ENCODE assay signal across 22 mouse cellular contexts in the genomic region with DNA sequence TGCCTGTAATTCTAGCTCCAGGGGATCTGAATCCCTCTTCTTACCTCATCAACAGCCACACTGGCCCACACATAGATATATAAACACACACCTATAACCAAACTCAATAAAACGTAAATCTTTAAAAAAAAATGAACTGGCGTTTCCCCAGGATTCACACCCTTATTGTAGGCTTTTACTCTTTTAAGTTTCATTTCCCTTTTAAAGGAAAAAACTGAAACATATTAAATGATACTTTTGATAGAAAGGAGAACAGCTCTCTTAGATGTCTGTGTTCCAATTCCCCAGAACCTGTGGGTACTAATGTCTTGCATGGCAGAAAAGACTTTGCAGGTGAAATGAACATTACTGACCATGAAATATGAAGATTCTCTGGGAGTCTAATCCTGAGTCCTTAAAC.
"Had no signal": no experiment of that assay in that cellular context is flagged by ENCODE, and none has a peak within 500 bp of the region (broad histone marks: within the 10 kb centered on the region; RNA-seq: fewer than 3 reads in every experiment).

No protein-coding gene starts in this region.

- DNase-seq: heart, postnatal 10 days; heart, postnatal 14 days; heart, postnatal 36 days; heart, postnatal 4 days; kidney, adult 11 months; kidney, adult 18-20 months; kidney, adult 2 months; kidney, adult 8-10 months; kidney, adult 9 months; kidney, postnatal 10 days; kidney, postnatal 14 days; kidney, postnatal 25 days; kidney, postnatal 36 days; kidney, postnatal 4 days; layer of hippocampus, adult 9-11 months; layer of hippocampus, postnatal 36 days had no signal

- ATAC-seq: hindbrain, embryonic 16.5 days; hindbrain, postnatal 0 days; inflammation-experienced regulatory T-cells, adult 6 months; intestine, embryonic 15.5 days; intestine, embryonic 16.5 days; intestine, postnatal 0 days had no signal
